Mouse (Mus musculus): ENCODE measurements at regions not wholly inside any gene's neighbourhood (a gene's known extent, or its start where the extent isn't known, plus 50 kb on each side); places are given as distances from the start of the nearest gene placed in this dataset.

DNA sequence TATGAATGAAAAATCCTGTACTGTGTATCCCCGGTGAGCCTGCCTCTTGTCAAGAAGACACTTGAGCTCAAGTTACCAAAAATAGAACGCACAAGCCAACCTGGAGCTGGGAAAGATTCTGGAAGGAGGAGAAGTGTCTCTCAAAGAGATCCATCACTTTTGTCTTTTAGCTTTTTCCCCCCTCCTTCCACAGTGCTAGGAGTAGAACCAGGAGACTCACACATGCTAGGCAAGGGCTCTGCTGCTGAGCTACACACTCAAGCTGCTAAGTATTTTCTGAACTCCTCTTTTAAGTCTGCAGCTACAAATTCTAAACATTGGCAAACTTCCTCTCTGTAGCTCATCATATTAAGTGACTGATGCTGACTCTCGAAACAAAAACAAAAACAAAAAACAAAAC is 176.2 kb upstream of the Atp5g3 start:
- whole genome bisulfite sequencing = 64% methylated on average over 3 of the region's 3 CpGs
- no peak for TF ChIP-seq POLR2A (IDR thresholded peaks at IDR 0.05; ENCODE audit: borderline replicate concordance, extremely low read depth, insufficient read depth, insufficient read length)
- Histone ChIP-seq H3K4me2 (replicated peaks; ENCODE audit: low read depth, low read length, severe bottlenecking) (no peak overlapping the region), H3K4me3 (replicated peaks; ENCODE audit: low read length) (no peak overlapping the region), H3K36me3 (ENCODE audit: control insufficient read depth, insufficient read depth, low read length) (no peaks in the 10 kb centered on the region), H3K9ac (ENCODE audit: low read depth, low read length, severe bottlenecking) (no peak overlapping the region), H3K27me3 (ENCODE audit: control insufficient read depth, insufficient read depth, low read length) (no peaks in the 10 kb centered on the region), H3K27ac (replicated peaks; ENCODE audit: low read depth, low read length) (no peak overlapping the region), H3K4me1 (ENCODE audit: control insufficient read depth, insufficient read depth, low read length) (peaks cover 3% of the 10 kb centered on the region; the same call in 1 of the 2 replicates), H3K9me3 (ENCODE audit: control insufficient read depth, low read length) (no peaks in the 10 kb centered on the region)
- DNase-seq (ENCODE audit: low spot score) (no peak), ATAC-seq (ENCODE audit: low FRiP score, low read depth) (no peak)

DNA sequence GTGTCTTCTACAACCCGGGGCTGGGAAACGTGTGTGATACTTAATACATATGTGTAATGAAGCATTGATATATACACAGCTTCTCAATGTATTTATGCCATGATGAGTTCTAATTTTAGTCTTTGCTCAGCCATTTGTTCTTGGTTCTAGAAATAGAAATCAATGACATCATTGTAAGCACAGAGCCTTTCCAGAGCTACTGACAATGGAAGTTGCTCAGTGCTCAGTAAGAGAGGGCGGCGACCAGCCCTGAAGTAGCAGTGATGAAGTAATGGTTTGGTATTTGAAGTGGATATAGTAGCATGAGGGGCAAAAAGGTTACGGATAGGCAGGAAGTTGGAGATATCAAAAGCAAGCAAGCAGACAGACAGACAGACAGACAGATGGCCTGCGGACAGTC is 173.8 kb upstream of the Atp5g3 start:
- no peak for DNase-seq (ENCODE audit: low spot score)
- Histone ChIP-seq H3K4me3 (replicated peaks; ENCODE audit: low read length) (no peak overlapping the region), H3K4me2 (replicated peaks; ENCODE audit: low read depth, low read length, severe bottlenecking) (no peak overlapping the region), H3K27ac (replicated peaks; ENCODE audit: low read depth, low read length) (no peak overlapping the region), H3K9me3 (ENCODE audit: control insufficient read depth, low read length) (no peaks in the 10 kb centered on the region), H3K27me3 (ENCODE audit: control insufficient read depth, insufficient read depth, low read length) (no peaks in the 10 kb centered on the region), H3K9ac (ENCODE audit: low read depth, low read length, severe bottlenecking) (no peak overlapping the region), H3K36me3 (ENCODE audit: control insufficient read depth, insufficient read depth, low read length) (no peaks in the 10 kb centered on the region), H3K4me1 (ENCODE audit: control insufficient read depth, insufficient read depth, low read length) (no peaks in the 10 kb centered on the region)
- TF ChIP-seq POLR2A (IDR thresholded peaks at IDR 0.05; ENCODE audit: borderline replicate concordance, extremely low read depth, insufficient read depth, insufficient read length) = no peak
- no peak for ATAC-seq (ENCODE audit: low FRiP score, low read depth)
- 89% methylated on average over 6 of the region's 6 CpGs for WGBS

DNA sequence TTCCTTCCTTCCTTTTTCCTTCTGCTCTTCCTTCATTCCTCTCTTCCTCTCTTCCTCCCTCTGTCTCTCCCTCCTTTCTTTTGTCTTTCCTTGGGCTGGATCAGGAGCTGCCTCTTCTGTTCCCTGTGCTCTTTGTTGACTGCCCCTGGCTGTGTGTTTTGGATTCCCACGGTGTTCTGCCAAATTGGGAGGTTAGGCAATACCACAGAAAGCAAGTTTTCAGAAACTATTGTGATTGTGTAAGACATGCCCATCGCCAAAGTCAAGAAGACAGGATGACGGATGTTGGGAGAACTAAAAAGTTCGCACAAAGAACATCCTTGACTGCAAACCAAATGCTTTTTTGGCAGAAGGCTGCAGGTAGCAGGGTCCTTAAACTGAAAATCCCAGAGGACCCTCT is 165.6 kb upstream of the Atp5g3 start:
- no peaks in the 10 kb centered on the region for H3K27me3 ChIP-seq (ENCODE audit: control insufficient read depth, insufficient read depth, low read length)
- no peak overlapping the region for H3K4me2 ChIP-seq (replicated peaks; ENCODE audit: low read depth, low read length, severe bottlenecking)
- no peak overlapping the region for H3K27ac ChIP-seq (replicated peaks; ENCODE audit: low read depth, low read length)
- H3K9ac ChIP-seq (ENCODE audit: low read depth, low read length, severe bottlenecking) = no peak overlapping the region
- no peaks in the 10 kb centered on the region for H3K9me3 ChIP-seq (ENCODE audit: control insufficient read depth, low read length)
- 80% methylated on average over 4 of the region's 4 CpGs for WGBS
- no peak for ATAC-seq (ENCODE audit: low FRiP score, low read depth)
- H3K4me1 ChIP-seq (ENCODE audit: control insufficient read depth, insufficient read depth, low read length) = peaks cover 23% of the 10 kb centered on the region
- TF ChIP-seq POLR2A (IDR thresholded peaks at IDR 0.05; ENCODE audit: borderline replicate concordance, extremely low read depth, insufficient read depth, insufficient read length) = no peak
- H3K36me3 ChIP-seq (ENCODE audit: control insufficient read depth, insufficient read depth, low read length) = no peaks in the 10 kb centered on the region
- DNase-seq (ENCODE audit: low spot score) = no peak
- H3K4me3 ChIP-seq (replicated peaks; ENCODE audit: low read length) = no peak overlapping the region

DNA sequence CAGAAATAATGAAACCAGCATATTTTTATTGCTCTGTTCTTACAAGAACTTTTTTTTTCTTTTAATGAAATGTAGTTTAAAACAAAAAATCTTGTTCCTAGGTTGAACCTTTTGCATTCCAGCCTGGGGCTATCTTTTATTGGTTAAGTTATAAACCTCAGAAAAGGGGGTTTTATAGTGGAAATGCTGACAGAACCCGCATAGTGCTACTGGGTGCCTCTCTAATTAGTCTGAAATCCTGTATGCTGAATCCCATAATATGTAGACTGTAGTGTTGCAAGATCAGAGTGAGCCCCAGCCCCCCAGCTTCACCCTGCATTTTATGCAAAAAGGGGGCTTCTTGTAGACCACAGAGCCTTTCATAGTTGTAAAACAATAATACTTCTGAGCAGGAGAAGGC is 164.4 kb upstream of the Atp5g3 start:
- Histone ChIP-seq H3K27me3 (ENCODE audit: control insufficient read depth, insufficient read depth, low read length) (no peaks in the 10 kb centered on the region), H3K9me3 (ENCODE audit: control insufficient read depth, low read length) (no peaks in the 10 kb centered on the region), H3K9ac (ENCODE audit: low read depth, low read length, severe bottlenecking) (no peak overlapping the region), H3K4me1 (ENCODE audit: control insufficient read depth, insufficient read depth, low read length) (peaks cover 23% of the 10 kb centered on the region), H3K4me3 (replicated peaks; ENCODE audit: low read length) (no peak overlapping the region), H3K27ac (replicated peaks; ENCODE audit: low read depth, low read length) (peak overlapping the region; percentile 48; the same call in 1 of the 2 replicates), H3K4me2 (replicated peaks; ENCODE audit: low read depth, low read length, severe bottlenecking) (no peak overlapping the region), H3K36me3 (ENCODE audit: control insufficient read depth, insufficient read depth, low read length) (no peaks in the 10 kb centered on the region)
- no peak for TF ChIP-seq POLR2A (IDR thresholded peaks at IDR 0.05; ENCODE audit: borderline replicate concordance, extremely low read depth, insufficient read depth, insufficient read length)
- WGBS = 15% methylated on average over 1 of the region's 1 CpGs
- peak; percentile 67; the same call in 1 of the 2 replicates for ATAC-seq (ENCODE audit: low FRiP score, low read depth)
- peak; percentile 69 for DNase-seq (ENCODE audit: low spot score)

DNA sequence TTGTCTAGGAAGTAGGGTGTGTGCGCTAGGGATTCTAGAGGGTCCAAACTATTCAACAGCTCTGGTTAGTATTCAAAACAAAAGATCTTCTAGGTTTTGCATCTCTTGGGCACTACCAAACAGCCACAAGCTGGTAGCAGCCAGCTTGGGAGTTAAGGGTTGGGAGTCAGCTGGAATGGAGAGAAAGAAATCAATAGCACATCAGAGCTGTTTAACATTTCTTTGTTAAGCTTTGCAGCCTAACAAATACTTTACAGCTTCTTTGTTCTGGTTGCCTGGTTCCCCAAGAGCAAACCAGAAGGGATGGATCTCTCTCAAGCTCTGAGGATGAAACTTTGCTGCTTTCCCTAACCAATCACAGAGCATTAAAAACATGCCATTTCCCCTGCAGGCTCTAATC is 162.3 kb upstream of the Atp5g3 start:
- DNase-seq (ENCODE audit: low spot score) (no peak), ATAC-seq (ENCODE audit: low FRiP score, low read depth) (no peak)
- no peaks in the 10 kb centered on the region for H3K9me3 ChIP-seq (ENCODE audit: control insufficient read depth, low read length)
- H3K4me2 ChIP-seq (replicated peaks; ENCODE audit: low read depth, low read length, severe bottlenecking) = no peak overlapping the region
- H3K36me3 ChIP-seq (ENCODE audit: control insufficient read depth, insufficient read depth, low read length) = no peaks in the 10 kb centered on the region
- H3K27me3 ChIP-seq (ENCODE audit: control insufficient read depth, insufficient read depth, low read length) = no peaks in the 10 kb centered on the region
- no peak overlapping the region for H3K4me3 ChIP-seq (replicated peaks; ENCODE audit: low read length)
- WGBS = 92% methylated on average over 1 of the region's 1 CpGs
- peaks cover 23% of the 10 kb centered on the region for H3K4me1 ChIP-seq (ENCODE audit: control insufficient read depth, insufficient read depth, low read length)
- no peak for TF ChIP-seq POLR2A (IDR thresholded peaks at IDR 0.05; ENCODE audit: borderline replicate concordance, extremely low read depth, insufficient read depth, insufficient read length)
- H3K27ac ChIP-seq (replicated peaks; ENCODE audit: low read depth, low read length) = no peak overlapping the region
- H3K9ac ChIP-seq (ENCODE audit: low read depth, low read length, severe bottlenecking) = no peak overlapping the region

DNA sequence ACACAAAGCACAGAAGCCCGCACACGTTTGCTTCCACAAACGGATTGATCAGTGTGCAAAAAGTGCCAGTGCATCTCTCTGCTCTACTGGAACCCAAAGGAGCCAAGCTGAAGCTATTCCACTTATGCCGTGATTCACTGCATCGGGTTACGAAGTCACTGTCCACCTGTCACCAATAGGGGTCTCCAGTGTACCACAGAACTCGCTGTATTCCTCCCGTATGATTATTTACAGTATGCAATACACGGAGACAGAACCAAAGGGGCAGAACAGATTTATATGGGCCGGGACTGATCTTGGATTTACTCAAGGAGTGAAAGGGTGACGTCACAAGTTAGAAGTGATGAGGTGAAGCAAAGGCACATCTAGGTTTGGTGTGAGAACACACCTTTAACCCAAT is 155.5 kb upstream of the Atp5g3 start:
- Histone ChIP-seq H3K9ac (ENCODE audit: low read depth, low read length, severe bottlenecking) (no peak overlapping the region), H3K9me3 (ENCODE audit: control insufficient read depth, low read length) (no peaks in the 10 kb centered on the region), H3K27ac (replicated peaks; ENCODE audit: low read depth, low read length) (no peak overlapping the region), H3K36me3 (ENCODE audit: control insufficient read depth, insufficient read depth, low read length) (no peaks in the 10 kb centered on the region), H3K4me1 (ENCODE audit: control insufficient read depth, insufficient read depth, low read length) (peaks cover 5% of the 10 kb centered on the region; the same call in 1 of the 2 replicates), H3K27me3 (ENCODE audit: control insufficient read depth, insufficient read depth, low read length) (no peaks in the 10 kb centered on the region), H3K4me3 (replicated peaks; ENCODE audit: low read length) (no peak overlapping the region), H3K4me2 (replicated peaks; ENCODE audit: low read depth, low read length, severe bottlenecking) (peak overlapping the region; percentile 32)
- TF ChIP-seq POLR2A (IDR thresholded peaks at IDR 0.05; ENCODE audit: borderline replicate concordance, extremely low read depth, insufficient read depth, insufficient read length) = no peak
- DNase-seq (ENCODE audit: low spot score) (peak; percentile 89), ATAC-seq (ENCODE audit: low FRiP score, low read depth) (peak; percentile 86)
- 3% methylated on average over 11 of the region's 11 CpGs for WGBS

Data from limb, embryonic 14.5 days (tissue).